Mouse (Mus musculus) kidney, embryonic 14.5 days (tissue): ENCODE data around the gene Cpxm1. TPM values are rescaled to one million over a fixed set of nuclear protein-coding genes. Genes with fewer than 3 reads are reported as not detected.

Experiments used
- ATAC-seq: fragments of 200-750 bp; cut with Nextera tagmentation; 2 replicates; pipeline ENCODE4 v1.8.0; 2017; ENCODE audit warnings: moderate number of reproducible peaks, mild to moderate bottlenecking, moderate TSS enrichment, moderate library complexity; ENCODE audit not compliant: low FRiP score, low TSS enrichment
- H3K27ac ChIP-seq: fragments of 300-500 bp; sonication (generic); 2 replicates; pipeline ENCODE4 v1.5.1; 2014; ENCODE audit warnings: low read depth, mild to moderate bottlenecking, low read length, moderate library complexity, mixed read lengths
- H3K27me3 ChIP-seq: fragments of 300-500 bp; sonication (generic); 2 replicates; pipeline ENCODE4 v1.6.1; 2014; ENCODE audit warnings: mild to moderate bottlenecking, low read length; ENCODE audit not compliant: control insufficient read depth, insufficient read depth
- H3K36me3 ChIP-seq: fragments of 300-500 bp; sonication (generic); 2 replicates; pipeline ENCODE4 v1.6.1; 2014; ENCODE audit warnings: low read length, mixed read lengths; ENCODE audit not compliant: control insufficient read depth, insufficient read depth
- H3K4me1 ChIP-seq: fragments of 300-500 bp; sonication (generic); 2 replicates; pipeline ENCODE4 v1.6.1; 2014; ENCODE audit warnings: low read length, mixed read lengths; ENCODE audit not compliant: control insufficient read depth, insufficient read depth
- H3K4me2 ChIP-seq: fragments of 300-500 bp; sonication (generic); replicated peaks from 2 replicates; pipeline ENCODE4 v1.6.1; 2014; ENCODE audit warnings: low read depth, mild to moderate bottlenecking, low read length
- H3K4me3 ChIP-seq: fragments of 300-500 bp; sonication (generic); 2 replicates; pipeline ENCODE4 v1.5.1; 2014; ENCODE audit warnings: mild to moderate bottlenecking, low read length
- H3K9ac ChIP-seq: fragments of 300-500 bp; sonication (generic); 2 replicates; pipeline ENCODE4 v1.6.1; 2014; ENCODE audit warnings: low read depth, mild to moderate bottlenecking, low read length, moderate library complexity
- H3K9me3 ChIP-seq: fragments of 300-500 bp; sonication (generic); 2 replicates; pipeline ENCODE4 v1.6.1; 2016; ENCODE audit warnings: low read length; ENCODE audit not compliant: control insufficient read depth
- WGBS: fragments of 180-500 bp; shearing (Covaris S2); extraction: QIAGEN DNeasy Blood & Tissue Kit; methylation state at CpG from one replicate; pipeline ENCODE4 v1.1.7; 2014; 5-methylcytosine and 5-hydroxymethylcytosine counted together
- polyA plus RNA-seq: library from polyadenylated mRNA; unstranded; fragments of >200 nt; fragmentation: Nextera tagmentation; extraction: Ambion mirVana; gene quantifications from 2 replicates; pipeline ENCODE4 v1.2.1, GENCODE M21; 2014

Gene Cpxm1
- polyA plus RNA-seq, 1 experiment from 2014 or later = 63.8 TPM

DNA sequence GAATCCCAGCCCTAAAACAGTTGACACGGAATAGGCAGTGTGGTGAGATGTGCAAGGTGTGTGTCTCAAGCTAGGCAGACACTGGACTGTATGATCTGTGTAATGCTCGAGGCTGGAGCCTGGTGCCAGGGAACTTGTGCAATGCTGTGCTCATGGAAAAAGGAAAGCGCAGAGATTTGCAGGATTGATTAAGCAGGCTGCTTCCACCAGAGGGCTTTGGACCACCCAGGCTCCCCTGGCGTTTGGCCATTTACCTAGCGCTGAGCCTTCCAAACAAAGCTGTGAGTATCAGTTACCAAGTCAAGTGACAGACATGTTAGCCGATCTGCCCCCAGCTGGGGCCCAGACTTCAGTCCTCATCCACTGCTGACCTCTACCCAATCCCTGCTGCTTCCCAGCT, 10.8 kb upstream of the Cpxm1 start:
- peaks cover 9% of the 10 kb centered on the region; the same call in 1 of the 2 replicates for H3K4me1 ChIP-seq
- H3K4me2 ChIP-seq = no peak overlapping the region
- no peaks in the 10 kb centered on the region for H3K27me3 ChIP-seq
- whole genome bisulfite sequencing = 9% methylated on average over 6 of the region's 6 CpGs
- no peaks in the 10 kb centered on the region for H3K36me3 ChIP-seq
- H3K4me3 ChIP-seq = no peak overlapping the region
- peak; percentile 73 for ATAC-seq
- no peak overlapping the region for H3K9ac ChIP-seq
- no peak overlapping the region for H3K27ac ChIP-seq
- no peaks in the 10 kb centered on the region for H3K9me3 ChIP-seq

DNA sequence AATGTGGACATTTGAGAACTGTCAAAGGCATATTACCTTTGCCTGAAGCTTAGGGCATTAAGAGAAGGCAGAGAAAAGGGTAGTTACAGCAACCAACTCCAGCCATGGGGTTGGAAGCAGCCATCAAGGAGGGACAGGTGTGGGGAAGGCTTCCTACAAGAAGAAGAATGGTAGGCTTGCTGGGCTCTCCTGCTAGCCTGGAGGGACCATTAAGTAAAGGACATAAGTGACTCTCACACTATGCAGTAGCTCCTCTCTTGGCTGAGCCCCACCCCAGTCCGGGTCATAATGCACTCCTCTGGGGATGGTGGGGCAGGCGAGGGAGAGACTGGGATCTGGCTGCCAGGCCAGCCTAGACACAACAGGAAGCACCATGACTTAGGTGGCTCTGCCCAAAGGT, 8.8 kb upstream of the Cpxm1 start, which contains the start of gene Tmem239:
Gene Tmem239 (plus strand): TSS at position 301 of the 400 bp plus-strand sequence.
- Histone ChIP-seq H3K9ac (no peak within 1 kb of the TSS), H3K36me3 (no peaks in the 10 kb centered on the region), H3K27ac (no peak within 1 kb of the TSS), H3K4me3 (no peak within 1 kb of the TSS), H3K4me2 (no peak within 1 kb of the TSS), H3K9me3 (no peaks in the 10 kb centered on the region), H3K4me1 (peaks cover 9% of the 10 kb centered on the region; the same call in 1 of the 2 replicates), H3K27me3 (no peaks in the 10 kb centered on the region)
- 75% methylated on average over 2 of the region's 2 CpGs for WGBS
- no peak for ATAC-seq

DNA sequence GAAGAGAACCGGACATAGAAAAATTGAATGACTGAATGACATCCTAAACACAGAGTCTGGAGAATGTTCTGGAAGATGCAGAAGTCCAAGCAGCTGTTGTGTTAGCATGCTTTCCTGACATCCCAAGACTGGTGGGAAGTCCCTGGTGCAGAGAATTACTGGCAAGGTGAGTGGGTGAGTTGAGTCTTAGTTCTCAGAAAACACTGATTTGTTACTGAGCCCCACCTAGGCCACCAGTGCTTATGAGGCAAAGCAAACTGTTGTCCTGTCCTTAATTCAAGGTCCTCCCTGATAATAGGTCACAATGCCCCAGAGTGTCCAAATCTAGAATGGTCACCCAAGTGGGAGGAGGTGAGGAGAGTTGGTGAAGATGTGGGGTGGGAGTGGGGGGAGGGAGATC, 7.6 kb upstream of the Cpxm1 start, which contains the start of the genes Gm28372 and 1700020A23Rik:
Gene Gm28372 (plus strand): TSS at position 301 of the 400 bp plus-strand sequence.
Gene 1700020A23Rik (plus strand): TSS at position 321 of the 400 bp plus-strand sequence.
- no peaks in the 10 kb centered on the region for H3K36me3 ChIP-seq
- H3K27me3 ChIP-seq = no peaks in the 10 kb centered on the region
- 88% methylated on average over 1 of the region's 1 CpGs for WGBS
- no peak within 1 kb of the TSS for H3K4me2 ChIP-seq
- peaks cover 9% of the 10 kb centered on the region; the same call in 1 of the 2 replicates for H3K4me1 ChIP-seq
- no peak within 1 kb of the TSS for H3K4me3 ChIP-seq
- no peaks in the 10 kb centered on the region for H3K9me3 ChIP-seq
- H3K9ac ChIP-seq = no peak within 1 kb of the TSS
- ATAC-seq = no peak
- no peak within 1 kb of the TSS for H3K27ac ChIP-seq

DNA sequence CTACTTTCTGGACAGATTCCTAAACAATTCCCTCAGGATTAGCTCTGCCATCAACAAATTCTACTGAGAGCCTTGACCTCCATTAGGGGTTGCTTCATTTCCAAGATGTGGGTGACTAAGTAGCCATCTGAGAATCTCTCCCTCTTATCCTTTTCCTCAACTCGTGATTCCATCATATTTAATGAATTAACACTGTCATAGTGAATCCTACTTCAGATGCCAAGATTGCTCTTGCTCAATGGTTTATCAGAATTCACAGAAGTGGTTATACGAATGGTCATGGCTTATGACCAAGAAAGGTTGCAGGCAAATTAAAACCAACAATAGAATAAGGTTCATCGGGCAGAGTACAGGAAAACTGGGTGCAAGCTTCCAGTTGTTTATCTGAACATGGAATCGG, 4.5 kb upstream of the Cpxm1 start:
- 78% methylated on average over 4 of the region's 4 CpGs for WGBS
- Histone ChIP-seq H3K27ac (no peak overlapping the region), H3K9ac (no peak overlapping the region), H3K9me3 (no peaks in the 10 kb centered on the region), H3K4me1 (peaks cover 6% of the 10 kb centered on the region; the same call in 1 of the 2 replicates), H3K36me3 (no peaks in the 10 kb centered on the region), H3K4me3 (no peak overlapping the region), H3K4me2 (no peak overlapping the region), H3K27me3 (no peaks in the 10 kb centered on the region)
- no peak for ATAC-seq

DNA sequence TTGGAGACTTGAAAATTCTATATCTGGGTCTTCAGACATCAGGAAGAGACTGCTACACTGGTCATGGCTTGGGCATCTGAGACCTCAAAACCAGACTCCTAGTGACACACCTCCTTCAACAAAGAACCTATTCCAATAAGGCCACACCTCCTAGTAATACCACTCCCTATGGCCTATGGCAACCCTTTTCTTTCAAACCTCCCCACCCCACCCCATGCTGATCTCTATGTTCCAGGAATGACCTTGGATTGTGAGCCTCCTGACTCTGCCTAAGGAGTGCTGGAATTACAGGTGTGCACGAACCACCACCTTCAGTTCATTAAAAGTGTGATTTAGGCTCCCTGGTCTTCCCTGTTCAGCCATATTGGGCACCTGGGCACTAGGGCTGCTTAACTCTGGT, 2.7 kb upstream of the Cpxm1 start:
- H3K4me2 ChIP-seq = no peak overlapping the region
- no peaks in the 10 kb centered on the region for H3K27me3 ChIP-seq
- H3K36me3 ChIP-seq = peaks cover 8% of the 10 kb centered on the region; the same call in 1 of the 2 replicates
- H3K4me1 ChIP-seq = peaks cover 13% of the 10 kb centered on the region
- no peak overlapping the region for H3K27ac ChIP-seq
- no peaks in the 10 kb centered on the region for H3K9me3 ChIP-seq
- WGBS = 88% methylated on average over 1 of the region's 1 CpGs
- no peak for ATAC-seq
- no peak overlapping the region for H3K4me3 ChIP-seq
- H3K9ac ChIP-seq = no peak overlapping the region

DNA sequence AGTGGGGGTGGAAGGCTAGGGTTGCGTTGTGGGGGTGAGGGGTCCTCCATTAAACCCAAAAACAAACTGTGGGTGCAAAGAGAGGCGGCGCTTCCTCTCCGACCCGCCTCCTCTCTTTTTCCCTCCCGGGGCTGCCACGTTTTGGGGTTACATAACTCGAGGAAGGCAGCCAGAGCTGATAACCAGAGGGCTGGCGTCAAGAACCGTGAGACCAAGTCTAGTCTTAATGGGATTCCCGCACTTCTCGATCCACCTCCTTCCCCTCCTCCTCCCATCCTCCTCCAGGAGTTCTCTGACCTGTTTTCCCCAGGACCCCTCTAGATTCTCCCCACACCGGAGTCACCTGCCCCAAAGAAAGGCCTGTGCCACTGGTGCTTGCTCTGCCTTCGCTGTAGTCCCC, 717 bp upstream of the Cpxm1 start:
- ATAC-seq = no peak
- no peaks in the 10 kb centered on the region for H3K27me3 ChIP-seq
- H3K27ac ChIP-seq = no peak overlapping the region
- 14% methylated on average over 12 of the region's 14 CpGs for WGBS
- H3K4me3 ChIP-seq = peak overlapping the region; percentile 72
- H3K4me2 ChIP-seq = peak overlapping the region; percentile 90
- H3K4me1 ChIP-seq = peaks cover 13% of the 10 kb centered on the region
- H3K36me3 ChIP-seq = peaks cover 20% of the 10 kb centered on the region
- H3K9me3 ChIP-seq = no peaks in the 10 kb centered on the region
- H3K9ac ChIP-seq = peak overlapping the region; percentile 78

DNA sequence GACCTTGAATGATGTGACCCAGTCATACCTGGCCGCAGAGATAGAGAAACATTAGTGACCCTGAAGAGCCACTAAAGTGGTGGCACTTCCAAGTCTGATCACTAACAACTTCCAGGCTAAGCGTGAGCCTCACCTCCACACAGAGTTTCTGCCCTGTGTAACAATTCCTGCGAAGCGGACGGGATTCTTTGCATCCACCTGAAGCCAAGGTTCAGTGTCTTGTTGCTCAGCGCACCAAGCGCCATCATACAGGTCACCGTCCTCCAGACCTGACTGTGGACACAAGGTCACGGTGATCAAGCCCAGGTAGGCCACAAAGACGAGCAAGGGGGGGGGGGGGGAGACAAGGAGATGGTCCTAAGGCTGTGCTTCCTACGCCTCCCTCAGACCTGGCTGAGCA, 1.7 kb downstream of the Cpxm1 start:
- no peak for ATAC-seq
- no peaks in the 10 kb centered on the region for H3K9me3 ChIP-seq
- 91% methylated on average over 11 of the region's 11 CpGs for WGBS
- H3K36me3 ChIP-seq = peaks cover 31% of the 10 kb centered on the region
- H3K27me3 ChIP-seq = no peaks in the 10 kb centered on the region
- H3K4me1 ChIP-seq = peaks cover 16% of the 10 kb centered on the region
- no peak overlapping the region for H3K27ac ChIP-seq
- no peak overlapping the region for H3K9ac ChIP-seq
- no peak overlapping the region for H3K4me3 ChIP-seq
- no peak overlapping the region for H3K4me2 ChIP-seq

DNA sequence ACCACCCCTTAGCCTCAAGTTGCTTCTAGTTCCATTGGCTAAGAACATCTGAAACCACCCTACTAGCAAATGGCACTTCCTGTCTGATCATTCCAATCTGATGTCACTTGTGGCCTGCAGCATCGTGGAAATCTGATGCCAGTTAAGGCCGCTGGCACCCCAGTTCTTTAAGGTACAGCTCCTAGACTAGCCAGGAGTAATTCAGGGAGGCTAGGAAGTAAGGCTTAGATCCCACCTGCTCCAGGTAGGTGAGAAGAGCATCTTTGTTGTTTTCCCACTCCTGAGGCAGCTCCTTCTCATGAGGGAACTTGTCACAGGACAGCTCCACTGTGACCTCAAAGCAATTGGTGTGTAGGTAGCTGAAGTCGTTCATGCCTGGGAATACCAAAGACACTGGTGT, 4.5 kb downstream of the Cpxm1 start:
- H3K36me3 ChIP-seq = peaks cover 35% of the 10 kb centered on the region
- H3K4me3 ChIP-seq = no peak overlapping the region
- ATAC-seq = no peak
- whole genome bisulfite sequencing = 65% methylated on average over 3 of the region's 3 CpGs
- H3K4me1 ChIP-seq = peaks cover 16% of the 10 kb centered on the region
- H3K9me3 ChIP-seq = no peaks in the 10 kb centered on the region
- H3K9ac ChIP-seq = no peak overlapping the region
- H3K27me3 ChIP-seq = no peaks in the 10 kb centered on the region
- H3K4me2 ChIP-seq = no peak overlapping the region
- no peak overlapping the region for H3K27ac ChIP-seq

DNA sequence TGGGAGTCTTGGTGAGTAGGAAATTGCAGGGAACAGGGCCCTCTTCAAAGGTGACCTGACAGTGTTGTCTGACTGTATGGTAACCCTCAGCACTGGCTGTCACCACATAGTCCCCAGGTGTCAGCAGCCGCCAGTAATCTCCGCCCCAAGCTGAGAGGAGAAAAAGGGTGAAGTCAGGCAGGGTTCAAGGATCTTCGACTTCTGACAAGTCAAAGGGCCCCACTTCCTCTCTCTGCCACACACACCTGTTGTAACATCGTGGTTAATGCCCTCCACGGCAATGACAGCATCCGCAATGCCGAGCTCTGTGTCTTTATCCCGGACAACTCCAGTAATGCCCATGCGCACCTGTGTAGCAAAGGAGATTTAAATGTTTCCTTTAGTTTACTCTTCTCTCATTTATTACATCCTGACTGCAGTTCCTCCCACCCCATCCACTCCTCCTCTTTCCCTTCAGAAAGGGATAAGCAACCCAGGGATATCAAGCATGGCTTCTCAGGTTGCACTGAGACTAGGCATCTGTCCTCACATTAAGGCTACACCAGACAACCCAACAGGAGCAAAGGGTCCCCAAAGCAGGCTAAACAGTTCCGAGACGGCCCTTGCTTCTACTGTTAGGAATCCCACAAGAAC, 6.3 kb downstream of the Cpxm1 start:
- Histone ChIP-seq H3K4me1 (0 out of 2 replicates have a peak, but pooled peaks cover 7% of the 10 kb centered on the region), H3K9ac (no peak overlapping the region), H3K27ac (no peak overlapping the region), H3K27me3 (no peaks in the 10 kb centered on the region), H3K9me3 (no peaks in the 10 kb centered on the region), H3K36me3 (peaks cover 35% of the 10 kb centered on the region), H3K4me2 (no peak overlapping the region), H3K4me3 (no peak overlapping the region)
- ATAC-seq = peak; percentile 58; the same call in 1 of the 2 replicates
- WGBS = 52% methylated on average over 11 of the region's 11 CpGs
